Mouse (Mus musculus): ENCODE data around the gene Hbs1l.

The Hbs1l gene

GRCm38 (mm10) chr10:21401259-21401658, 105.5 kb downstream of the Hbs1l start:
- no peak for DNase-seq (ENCODE audit: low spot score)

DNA sequence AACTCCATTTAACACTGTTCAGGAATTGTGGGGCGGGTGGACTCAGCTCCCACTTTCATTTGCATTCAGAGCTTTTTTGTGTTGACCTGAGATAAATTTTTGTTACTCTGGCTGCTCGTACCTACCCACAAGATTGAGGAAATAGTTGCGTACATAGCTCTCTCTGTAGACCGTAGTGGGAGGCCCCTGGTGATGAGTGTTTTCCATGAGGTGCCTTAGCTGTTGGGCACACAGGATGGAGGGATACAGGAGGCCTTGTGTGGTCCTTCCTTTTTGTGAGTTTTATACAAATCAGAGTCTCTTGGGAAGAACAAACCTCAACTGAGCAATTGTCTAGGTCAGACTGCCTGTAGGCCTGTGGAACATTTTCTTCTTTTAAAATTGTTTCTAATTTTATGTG, 109.0 kb downstream of the Hbs1l start:
- no peak for DNase-seq (ENCODE audit: low spot score)

- DNase-seq (ENCODE audit: low spot score): no peak
Measured at GRCm38 (mm10) chr10:21405707-21406534, 110.1 kb downstream of the Hbs1l start.

DNA sequence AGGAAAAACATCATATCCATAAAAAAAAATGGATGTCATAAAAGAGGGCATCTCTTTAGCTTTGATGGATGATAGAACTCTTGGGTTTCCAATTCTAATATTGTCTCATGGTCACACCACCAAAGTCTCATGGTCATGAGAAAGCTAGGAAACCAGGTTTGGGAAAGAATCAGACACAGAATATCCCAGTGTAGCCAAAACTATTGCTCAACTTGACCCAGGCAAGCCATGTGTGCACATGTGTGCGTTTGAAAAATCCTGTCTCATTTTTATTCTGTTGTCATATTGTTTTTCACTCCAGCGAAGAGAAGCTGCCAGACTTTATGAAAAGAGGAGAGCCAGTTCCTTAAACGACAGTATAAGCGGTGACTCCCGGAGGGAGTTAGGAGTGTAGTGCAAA, 114.9 kb downstream of the Hbs1l start:
- no peak for DNase-seq (ENCODE audit: low spot score)

DNA sequence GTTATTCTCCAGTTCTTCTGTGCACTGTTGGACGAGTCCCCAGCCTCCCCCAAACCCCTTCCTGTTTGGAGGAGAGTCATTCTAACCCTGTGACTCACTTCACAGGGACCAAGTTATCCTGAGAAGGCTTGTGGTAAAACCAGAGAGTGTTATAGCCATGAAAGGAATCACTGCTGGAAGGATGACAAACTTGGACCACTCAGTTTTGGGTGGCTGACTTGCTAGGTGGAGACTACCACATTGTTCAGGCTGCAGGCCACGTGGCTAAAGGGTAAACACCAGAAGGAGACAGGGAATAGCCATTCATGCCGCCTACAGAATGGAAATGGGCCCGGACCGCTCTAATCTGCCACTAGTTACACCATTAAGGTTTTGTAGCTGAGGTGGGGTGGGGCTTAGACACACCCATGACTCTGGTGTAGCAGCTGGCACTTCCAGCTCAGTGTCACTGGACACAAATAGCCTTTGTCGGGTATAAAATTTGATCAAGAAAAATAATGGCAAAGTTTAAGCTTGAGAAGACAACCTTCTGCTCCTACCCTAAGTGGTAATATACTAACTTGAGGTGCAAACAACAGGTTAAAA, 115.9 kb downstream of the Hbs1l start:
- no peak for DNase-seq (ENCODE audit: low spot score)

DNA sequence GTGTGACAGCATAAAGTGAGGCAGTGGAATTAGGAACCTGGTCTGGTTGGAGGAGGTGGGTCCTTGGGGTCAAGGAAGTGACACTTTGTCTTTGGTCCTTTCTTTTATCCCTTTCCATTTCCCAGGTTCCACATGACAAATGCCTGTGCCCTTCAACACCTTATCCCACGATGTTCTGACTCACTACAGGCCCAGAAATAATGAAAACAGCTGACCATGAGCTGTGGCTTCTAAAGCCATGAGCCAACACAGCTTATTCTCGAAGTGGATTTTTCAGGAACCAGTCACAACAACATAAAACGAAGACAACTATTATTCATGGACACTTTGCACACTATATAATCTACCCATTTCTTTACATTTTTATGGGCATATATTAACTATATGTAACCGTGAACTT, 119.3 kb downstream of the Hbs1l start:
- no peak for DNase-seq (ENCODE audit: low spot score)

DNA sequence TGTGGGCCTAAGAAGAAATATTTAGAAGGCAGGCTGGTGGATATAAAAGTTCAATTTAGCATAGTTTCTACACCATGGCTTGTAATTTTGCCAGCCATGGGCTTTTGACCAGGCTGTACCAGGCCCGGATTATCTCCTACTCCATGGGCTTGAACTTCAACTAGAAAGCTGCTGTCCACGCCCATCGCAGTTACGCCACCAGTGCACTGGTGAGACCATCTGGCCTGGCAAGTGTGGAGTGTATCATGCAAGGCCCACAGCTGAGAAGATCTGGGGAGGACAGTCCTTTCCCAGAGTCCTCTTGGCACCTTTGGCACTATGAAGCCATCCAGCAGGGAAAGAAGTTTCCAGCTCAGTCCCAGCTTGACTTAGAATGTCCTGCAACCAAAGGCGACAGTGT, 120.4 kb downstream of the Hbs1l start:
- DNase-seq (ENCODE audit: low spot score): no peak

All from layer of hippocampus, adult 11-12 months (tissue).